Mouse (Mus musculus): ENCODE measurements around the gene Fuca1. TPM values are rescaled to one million over a fixed set of nuclear protein-coding genes. Genes with fewer than 3 reads are reported as not detected.

Fuca1 gene
- total RNA-seq, 2 experiments from 2014 or later: 18.9 to 21.7 TPM

- no peak for DNase-seq
Measured at GRCm38 (mm10) chr4:135889146-135889883, 31.2 kb upstream of the Fuca1 start.

DNA sequence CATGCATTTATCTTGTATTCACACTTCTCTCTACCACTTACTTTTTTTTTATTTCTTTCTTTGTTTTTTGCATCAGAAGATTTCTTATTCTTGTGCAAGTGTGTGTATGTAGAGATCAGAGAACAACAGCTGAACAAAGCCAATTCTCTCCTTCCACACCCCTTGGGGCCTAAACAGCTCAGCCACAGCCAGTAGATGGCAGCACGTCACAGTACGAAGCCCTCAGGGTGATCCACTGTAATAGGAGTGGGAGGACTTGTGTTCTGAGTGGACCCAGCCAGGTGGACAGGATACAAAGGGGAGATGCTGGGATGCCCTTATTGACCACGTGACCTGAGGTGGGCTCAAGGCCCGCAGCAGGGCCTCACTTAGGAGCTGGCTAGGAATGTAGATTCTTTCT, 30.7 kb upstream of the Fuca1 start:
- peak; percentile 68 for DNase-seq

GRCm38 (mm10) chr4:135891539-135891938, 29.0 kb upstream of the Fuca1 start:
- no peak for DNase-seq

DNA sequence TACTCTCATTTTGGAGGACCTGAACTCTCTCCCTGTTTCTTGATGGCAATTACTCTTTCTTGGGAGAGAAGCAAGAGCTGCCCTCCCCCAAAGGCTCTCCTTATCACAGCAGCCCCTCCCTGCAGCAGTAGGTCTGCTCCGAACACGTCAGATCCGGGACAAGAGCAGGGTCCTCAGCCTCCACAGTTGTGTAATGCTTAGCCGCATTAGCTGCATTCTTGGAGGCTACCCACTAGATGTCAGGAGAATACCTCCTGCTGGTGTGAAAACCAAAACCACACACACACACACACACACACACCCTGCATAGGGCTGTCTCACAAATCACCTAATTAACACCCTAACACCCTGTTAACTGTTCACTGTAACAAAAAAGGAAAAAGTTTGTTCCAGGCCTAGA, 27.7 kb upstream of the Fuca1 start:
- DNase-seq: no peak

GRCm38 (mm10) chr4:135895071-135895571, 25.4 kb upstream of the Fuca1 start, which contains the start of gene Cnr2:
Gene Cnr2, plus strand, starts transcription at chr4:135895394.
- no peak for DNase-seq

- DNase-seq: no peak
Measured at GRCm38 (mm10) chr4:135896157-135896556, 24.4 kb upstream of the Fuca1 start.

GRCm38 (mm10) chr4:135898380-135899049, 22.0 kb upstream of the Fuca1 start:
- DNase-seq: no peak

GRCm38 (mm10) chr4:135899050-135899448, 21.5 kb upstream of the Fuca1 start:
- DNase-seq: no peak

- no peak for DNase-seq
Measured at GRCm38 (mm10) chr4:135900008-135900407, 20.5 kb upstream of the Fuca1 start.

- DNase-seq: no peak
Measured at GRCm38 (mm10) chr4:135902606-135903242, 17.8 kb upstream of the Fuca1 start.

DNA sequence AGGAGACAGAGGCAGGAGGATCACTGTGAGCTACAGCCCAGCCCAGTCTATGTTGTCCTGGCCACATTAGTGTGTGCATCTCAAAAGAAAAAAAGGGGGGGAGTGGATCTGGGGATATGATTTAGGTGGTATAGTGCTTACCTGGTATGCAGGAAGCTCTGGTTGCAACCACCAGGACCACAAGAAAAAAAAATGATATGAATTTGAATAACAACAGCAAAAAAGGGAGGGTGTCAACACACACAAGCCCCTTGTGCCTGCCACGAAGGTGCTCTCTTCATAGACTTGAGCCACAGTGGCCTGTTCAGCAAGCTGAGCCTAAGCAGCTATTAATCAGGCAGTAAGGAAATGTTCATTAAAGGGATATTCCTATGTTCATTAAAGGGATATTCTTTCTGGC, 15.7 kb upstream of the Fuca1 start:
- no peak for DNase-seq

DNA sequence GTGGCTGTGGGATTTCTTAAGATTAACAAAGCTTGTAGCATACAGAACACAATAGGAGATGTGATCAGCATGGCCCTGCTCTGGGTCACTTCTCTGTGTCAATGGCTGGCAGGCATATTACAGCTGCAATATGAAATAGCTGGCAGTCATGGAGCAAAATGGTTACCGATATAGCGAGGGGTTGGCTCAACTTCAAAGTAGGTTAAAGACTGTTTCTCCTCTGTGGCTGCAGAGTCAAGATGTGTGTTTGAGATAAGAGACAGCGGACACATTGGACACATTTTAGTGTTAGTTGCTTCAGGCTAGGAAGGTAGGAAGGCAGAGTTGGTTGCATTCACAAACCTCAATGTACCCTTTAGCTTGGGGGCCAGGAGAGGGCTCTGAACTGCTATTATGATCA, 13.9 kb upstream of the Fuca1 start:
- no peak for DNase-seq

GRCm38 (mm10) chr4:135909326-135910066, 11.0 kb upstream of the Fuca1 start:
- no peak for DNase-seq

DNA sequence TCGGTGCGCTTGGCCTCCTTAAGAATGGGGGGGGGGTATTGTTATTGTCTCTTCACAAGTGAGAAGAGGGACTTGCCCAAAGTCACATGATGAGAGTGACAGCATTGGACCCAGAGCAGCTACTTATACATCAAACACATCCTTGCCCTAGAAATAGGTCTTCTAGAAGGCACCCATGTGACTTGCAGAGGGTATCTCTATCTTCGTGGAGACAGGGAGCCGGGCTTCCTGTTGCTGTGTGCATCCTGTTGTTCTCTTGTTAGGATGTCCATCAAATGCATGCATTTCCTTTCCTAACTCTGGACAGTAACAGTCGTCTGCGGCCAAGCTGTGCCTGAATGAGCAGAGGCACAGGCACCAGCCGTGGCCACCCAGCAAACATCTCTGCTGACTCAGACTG, 9.0 kb upstream of the Fuca1 start:
- DNase-seq: no peak

DNA sequence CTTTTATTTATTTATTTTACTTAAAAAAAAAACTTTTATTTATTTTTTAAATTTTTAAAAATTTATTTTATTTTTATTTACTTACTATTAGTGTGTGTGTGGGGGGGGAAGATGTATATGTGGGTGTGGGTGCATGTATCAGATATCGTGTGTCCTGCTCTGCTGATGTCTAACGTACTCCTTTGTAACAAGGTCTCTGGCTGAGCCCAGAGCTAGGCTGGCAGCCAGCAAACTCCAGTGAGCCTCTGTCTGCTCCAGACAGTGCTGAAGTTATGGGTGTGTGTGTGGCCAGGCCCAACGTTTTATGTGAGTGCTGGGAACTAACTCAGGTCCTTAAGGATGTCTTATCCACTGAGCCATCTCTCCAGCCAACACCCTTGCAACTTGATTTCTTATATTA, 8.4 kb upstream of the Fuca1 start:
- no peak for DNase-seq

GRCm38 (mm10) chr4:135912835-135913234, 7.7 kb upstream of the Fuca1 start:
- no peak for DNase-seq

DNA sequence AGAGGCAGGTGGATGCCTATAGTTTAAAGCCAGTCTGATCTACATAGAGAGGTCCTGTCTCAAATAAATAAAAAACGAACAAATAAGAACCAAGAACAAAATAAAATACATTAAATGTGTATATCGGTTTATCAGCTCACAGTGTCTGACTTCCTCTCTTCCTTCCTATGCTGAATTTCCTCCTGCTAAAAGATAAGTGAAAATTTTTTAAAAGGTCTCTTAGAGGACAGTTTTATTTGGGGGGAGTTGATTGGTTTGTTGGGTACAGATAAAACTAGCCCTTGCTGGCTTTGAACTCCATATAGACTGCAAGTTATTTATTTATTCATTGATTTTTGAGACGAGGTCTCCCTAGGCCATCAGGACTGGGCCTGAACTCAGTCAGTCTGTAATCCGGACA, 7.1 kb upstream of the Fuca1 start:
- no peak for DNase-seq

DNA sequence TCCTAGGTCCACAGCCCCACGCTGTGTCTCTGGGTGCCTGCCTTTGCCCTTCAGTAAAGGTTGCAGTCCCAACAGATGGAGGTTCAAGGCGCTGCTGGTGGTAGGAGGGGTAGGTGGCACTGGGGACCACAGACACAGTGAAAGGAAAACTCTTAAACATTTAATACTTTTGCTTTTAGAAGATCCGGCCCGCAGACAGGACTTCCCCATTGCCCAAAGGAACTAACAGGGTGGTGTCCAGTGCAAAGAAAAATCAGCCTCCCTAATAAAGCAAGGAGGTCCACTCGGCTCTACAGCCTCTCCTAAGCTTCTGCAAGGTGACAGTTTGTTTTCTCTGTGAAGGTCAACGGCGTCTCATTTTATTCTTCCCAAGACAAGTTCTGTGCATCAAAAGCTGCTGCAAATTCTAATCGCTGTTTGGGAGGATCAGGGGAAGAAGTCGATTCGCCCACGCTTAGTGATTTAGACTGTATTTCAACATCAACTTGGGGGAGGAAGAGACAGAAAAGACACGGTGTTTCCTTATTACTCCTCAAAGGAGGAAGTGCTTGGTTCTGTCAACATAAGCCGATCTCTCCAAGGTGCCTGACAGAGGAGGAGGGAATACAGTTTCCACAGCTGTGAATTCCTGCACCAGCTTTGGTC, 1.8 kb upstream of the Fuca1 start:
- no peak for DNase-seq

DNA sequence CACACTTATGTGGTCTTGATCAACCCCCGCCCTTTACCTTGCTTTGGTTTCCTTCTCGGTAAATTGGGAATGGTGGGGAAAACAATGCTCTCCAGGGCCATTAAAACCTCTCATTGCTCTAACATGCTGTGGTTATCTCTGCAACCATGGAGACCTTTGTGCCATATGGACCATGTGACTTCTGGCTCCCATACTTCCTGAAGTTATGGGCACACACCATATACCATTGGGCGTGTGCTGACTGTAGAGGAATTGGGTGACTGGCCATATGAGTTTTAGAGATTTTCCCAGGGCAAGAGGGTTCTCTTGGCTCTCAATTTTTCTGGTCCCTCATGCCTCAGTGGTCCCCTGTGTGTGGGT, 1.3 kb upstream of the Fuca1 start:
- no peak for DNase-seq

DNA sequence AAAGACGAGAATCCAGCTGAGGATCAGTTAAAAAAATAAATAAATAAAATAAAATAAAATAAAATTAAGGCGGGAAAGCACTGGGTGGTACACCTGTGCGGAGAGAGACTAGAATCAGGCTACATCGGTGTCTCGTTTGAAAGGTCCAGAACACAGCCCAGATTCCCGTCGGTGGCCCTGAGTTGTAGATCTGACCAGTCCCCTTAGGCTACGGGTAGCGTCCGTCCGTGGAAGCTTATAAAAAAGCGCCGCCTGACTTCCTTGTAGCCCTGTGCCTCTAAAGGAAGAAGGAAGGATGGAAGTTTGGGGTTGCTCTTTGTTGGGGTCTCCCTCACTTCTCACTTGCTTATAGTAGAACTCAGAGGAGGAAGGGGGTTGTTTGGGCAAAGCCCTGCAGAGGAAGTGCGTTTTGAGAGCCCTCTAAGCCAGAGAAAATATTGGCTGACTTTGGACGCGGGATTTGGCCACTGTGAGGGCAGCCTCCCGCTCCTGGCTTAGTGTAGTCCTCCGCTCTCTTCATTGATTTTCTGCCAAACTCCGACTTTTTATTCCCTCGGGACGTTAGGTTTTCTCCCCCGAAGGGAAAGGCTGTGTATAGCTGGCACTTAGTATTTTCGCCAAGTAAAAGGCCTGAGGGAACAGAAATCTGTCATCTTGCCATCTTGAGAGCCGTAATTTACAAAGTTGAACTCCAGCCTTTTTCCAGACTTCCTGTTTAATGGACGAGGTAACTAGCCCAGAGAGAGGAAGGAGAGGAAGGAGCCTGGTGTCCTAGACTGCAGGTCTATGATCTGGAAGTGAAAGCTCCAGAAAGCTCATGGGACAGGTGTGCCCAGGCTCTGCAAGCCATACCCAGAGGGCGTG, 954 bp downstream of the Fuca1 start:
- DNase-seq: peak; percentile 24

DNA sequence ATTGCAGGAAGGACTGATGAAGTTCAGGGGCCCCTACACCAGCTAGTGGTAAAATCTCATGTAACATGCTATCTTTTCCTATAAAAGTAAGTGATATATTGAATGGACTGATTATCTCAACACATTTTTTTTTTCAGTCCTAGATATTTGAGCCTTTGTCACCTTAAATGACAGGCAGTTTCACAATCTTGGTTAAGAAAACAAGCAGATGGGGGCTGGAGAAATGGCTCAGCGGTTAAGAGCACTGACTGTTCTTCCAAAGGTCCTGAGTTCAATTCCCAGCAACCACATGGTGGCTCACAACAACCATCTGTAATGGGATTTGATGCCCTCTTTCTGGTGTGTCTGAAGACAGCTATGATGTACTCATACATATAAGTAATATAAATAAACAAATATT, 1.7 kb downstream of the Fuca1 start:
- no peak for DNase-seq
